Mouse (Mus musculus): ENCODE data around the gene Gm266.

DNA sequence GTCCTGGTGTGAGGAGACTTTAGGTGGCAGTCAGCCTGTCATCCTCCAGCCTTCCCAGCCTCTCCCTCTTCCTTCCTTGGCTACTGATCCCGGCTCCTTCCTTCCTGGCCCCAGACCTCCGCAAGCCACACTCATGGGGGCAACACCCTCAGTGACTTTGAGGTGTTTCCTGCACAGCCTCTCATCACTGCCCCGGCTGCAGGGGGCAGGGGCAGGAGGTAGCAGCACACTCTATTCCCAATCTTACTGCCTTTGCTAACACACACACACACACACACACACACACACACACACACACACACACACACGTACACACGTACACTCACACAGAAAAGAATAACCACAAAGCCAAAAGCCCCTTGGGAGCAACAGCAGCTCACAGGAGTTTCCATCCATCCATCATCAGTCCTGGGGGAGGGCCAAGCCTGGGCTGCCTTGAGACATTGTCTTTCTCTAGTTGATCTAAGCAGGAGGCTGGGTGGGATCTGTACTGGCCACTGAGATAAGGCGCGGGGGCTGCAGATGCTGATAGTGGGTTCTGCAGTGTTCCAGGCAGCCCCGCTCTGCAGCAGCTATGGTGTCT lies 50.8 kb downstream of the Gm266 start:
- TF ChIP-seq CTCF (conservative IDR thresholded peaks at IDR 0.05; ENCODE audit: insufficient read depth, insufficient read length, low read depth, low read length) (no peak), POLR2A (IDR thresholded peaks at IDR 0.05; ENCODE audit: low read depth, low read length) (no peak)

Data from kidney, adult 2 months (tissue).